Mouse (Mus musculus) cerebellum, adult 2 months (tissue): Measurements from ENCODE around the gene Afap1.

Experiments used
- CTCF ChIP-seq: fragments of 200-500 bp; IDR thresholded peaks from 2 replicates; pipeline ENCODE4 v1.5.1; 2011; ENCODE audit warnings: low read depth, mild to moderate bottlenecking, control low read depth, low read length, moderate library complexity, borderline replicate concordance; ENCODE audit not compliant: insufficient read depth
- POLR2A ChIP-seq: fragments of 200-500 bp; IDR thresholded peaks from 2 replicates; pipeline ENCODE4 v1.6.1; 2011; ENCODE audit warnings: low read length, control low read depth, borderline replicate concordance; ENCODE audit not compliant: insufficient read depth

GRCm38 (mm10) chr5:35948225-35948975, 55.3 kb downstream of the Afap1 start:
- TF ChIP-seq POLR2A = no peak
- no peak for TF ChIP-seq CTCF
